Mouse (Mus musculus) bone marrow, adult 2 months (tissue): Measurements from ENCODE around the gene Ric8a.

Experiments
- CTCF ChIP-seq: fragments of 200-500 bp; IDR thresholded peaks from 2 replicates; pipeline ENCODE4 v1.5.1; 2011; ENCODE audit warnings: low read length, control low read depth; ENCODE audit not compliant: control insufficient read depth, insufficient read depth
- POLR2A ChIP-seq: fragments of 200-500 bp; IDR thresholded peaks from 2 replicates; pipeline ENCODE4 v1.6.1; 2011; ENCODE audit warnings: low read depth, mild to moderate bottlenecking, control low read depth, low read length, borderline replicate concordance; ENCODE audit not compliant: control insufficient read depth

GRCm38 (mm10) chr7:140880865-140881515, 24.2 kb downstream of the Ric8a start:
- TF ChIP-seq CTCF (no peak), POLR2A (no peak)
